Mouse (Mus musculus) limb, embryonic 12.5 days (tissue): ENCODE measurements at regions not wholly inside any gene's neighbourhood (a gene's known extent, or its start where the extent isn't known, plus 50 kb on each side); places are given as distances from the start of the nearest gene placed in this dataset.

Source experiments
- ATAC-seq: fragments of 200-750 bp; cut with Nextera tagmentation; 2 replicates; pipeline ENCODE4 v1.8.0; 2017; ENCODE audit warnings: low read depth, moderate TSS enrichment; ENCODE audit not compliant: insufficient number of reproducible peaks, insufficient read depth, low FRiP score, low TSS enrichment
- H3K27ac ChIP-seq: fragments of 300-500 bp; sonication (generic); 2 replicates; pipeline ENCODE4 v1.5.1; 2016; ENCODE audit warnings: mild to moderate bottlenecking, moderate library complexity
- H3K27me3 ChIP-seq: fragments of 300-500 bp; sonication (generic); 2 replicates; pipeline ENCODE4 v1.6.1; 2016; ENCODE audit warnings: mild to moderate bottlenecking, moderate library complexity
- H3K36me3 ChIP-seq: fragments of 300-500 bp; sonication (generic); 2 replicates; pipeline ENCODE4 v1.6.1; 2016; ENCODE audit warnings: mild to moderate bottlenecking, moderate library complexity
- H3K4me1 ChIP-seq: fragments of 300-500 bp; sonication (generic); replicated peaks from 2 replicates; pipeline ENCODE4 v1.6.1; 2016
- H3K4me2 ChIP-seq: fragments of 300-500 bp; sonication (generic); 2 replicates; pipeline ENCODE4 v1.6.1; 2016; ENCODE audit warnings: mild to moderate bottlenecking, moderate library complexity
- H3K4me3 ChIP-seq: fragments of 300-500 bp; sonication (generic); replicated peaks from 2 replicates; pipeline ENCODE4 v1.5.1; 2016; ENCODE audit warnings: mild to moderate bottlenecking
- H3K9ac ChIP-seq: fragments of 300-500 bp; sonication (generic); replicated peaks from 2 replicates; pipeline ENCODE4 v1.6.1; 2016; ENCODE audit warnings: mild to moderate bottlenecking, moderate library complexity
- H3K9me3 ChIP-seq: fragments of 300-500 bp; sonication (generic); 2 replicates; pipeline ENCODE4 v1.6.1; 2016; ENCODE audit warnings: mild to moderate bottlenecking, moderate library complexity
- WGBS: fragments of 180-500 bp; shearing (Covaris S2); methylation state at CpG from one replicate; pipeline ENCODE4 v1.1.7; 2016; 5-methylcytosine and 5-hydroxymethylcytosine counted together

- Histone ChIP-seq H3K27ac (no peak overlapping the region), H3K36me3 (no peaks in the 10 kb centered on the region), H3K9ac (no peak overlapping the region), H3K9me3 (no peaks in the 10 kb centered on the region), H3K4me3 (no peak overlapping the region), H3K4me1 (no peaks in the 10 kb centered on the region), H3K27me3 (no peaks in the 10 kb centered on the region), H3K4me2 (no peak overlapping the region)
- WGBS = 64% methylated on average over 7 of the region's 7 CpGs
- no peak for ATAC-seq
These were observed 483.7 kb upstream of the Atp11b start for GRCm38 (mm10) chr3:35269977-35270880.

- Histone ChIP-seq H3K4me2 (no peak overlapping the region), H3K4me3 (no peak overlapping the region), H3K36me3 (no peaks in the 10 kb centered on the region), H3K9ac (no peak overlapping the region), H3K27me3 (no peaks in the 10 kb centered on the region), H3K27ac (no peak overlapping the region), H3K9me3 (0 out of 2 replicates have a peak, but pooled peaks cover 4% of the 10 kb centered on the region), H3K4me1 (no peaks in the 10 kb centered on the region)
- 61% methylated on average over 5 of the region's 5 CpGs for WGBS
- no peak for ATAC-seq
These were observed 480.4 kb upstream of the Atp11b start for GRCm38 (mm10) chr3:35273546-35273945.

- no peak overlapping the region for H3K4me3 ChIP-seq
- H3K9ac ChIP-seq = no peak overlapping the region
- no peak for ATAC-seq
- H3K4me2 ChIP-seq = no peak overlapping the region
- no peaks in the 10 kb centered on the region for H3K27me3 ChIP-seq
- no peaks in the 10 kb centered on the region for H3K36me3 ChIP-seq
- H3K9me3 ChIP-seq = 0 out of 2 replicates have a peak, but pooled peaks cover under 1% of the 10 kb centered on the region
- 72% methylated on average over 5 of the region's 5 CpGs for WGBS
- H3K27ac ChIP-seq = no peak overlapping the region
- no peaks in the 10 kb centered on the region for H3K4me1 ChIP-seq
These were observed 472.9 kb upstream of the Atp11b start for GRCm38 (mm10) chr3:35280981-35281380.

- 92% methylated on average over 2 of the region's 2 CpGs for WGBS
- Histone ChIP-seq H3K36me3 (no peaks in the 10 kb centered on the region), H3K4me3 (no peak overlapping the region), H3K9ac (no peak overlapping the region), H3K9me3 (no peaks in the 10 kb centered on the region), H3K27ac (no peak overlapping the region), H3K4me1 (no peaks in the 10 kb centered on the region), H3K4me2 (no peak overlapping the region), H3K27me3 (no peaks in the 10 kb centered on the region)
- ATAC-seq = no peak
These were observed 471.8 kb upstream of the Atp11b start for GRCm38 (mm10) chr3:35282106-35282505.

GRCm38 (mm10) chr3:35294771-35295170 lies 459.1 kb upstream of the Atp11b start:
- Histone ChIP-seq H3K4me1 (no peaks in the 10 kb centered on the region), H3K36me3 (no peaks in the 10 kb centered on the region), H3K9ac (no peak overlapping the region), H3K4me2 (no peak overlapping the region), H3K4me3 (no peak overlapping the region), H3K27me3 (no peaks in the 10 kb centered on the region), H3K27ac (no peak overlapping the region), H3K9me3 (no peaks in the 10 kb centered on the region)
- 67% methylated on average over 1 of the region's 1 CpGs for whole genome bisulfite sequencing
- no peak for ATAC-seq

GRCm38 (mm10) chr3:35295746-35296145 lies 458.2 kb upstream of the Atp11b start:
- Histone ChIP-seq H3K27me3 (no peaks in the 10 kb centered on the region), H3K36me3 (no peaks in the 10 kb centered on the region), H3K9me3 (no peaks in the 10 kb centered on the region), H3K4me2 (no peak overlapping the region), H3K4me1 (no peaks in the 10 kb centered on the region), H3K4me3 (no peak overlapping the region), H3K27ac (no peak overlapping the region), H3K9ac (no peak overlapping the region)
- WGBS = 49% methylated on average over 4 of the region's 4 CpGs
- ATAC-seq = no peak

GRCm38 (mm10) chr3:35299036-35299435 lies 454.9 kb upstream of the Atp11b start:
- H3K27me3 ChIP-seq = no peaks in the 10 kb centered on the region
- H3K4me3 ChIP-seq = no peak overlapping the region
- no peak overlapping the region for H3K9ac ChIP-seq
- H3K4me1 ChIP-seq = no peaks in the 10 kb centered on the region
- no peaks in the 10 kb centered on the region for H3K36me3 ChIP-seq
- H3K4me2 ChIP-seq = no peak overlapping the region
- peaks cover 9% of the 10 kb centered on the region; the same call in 1 of the 2 replicates for H3K9me3 ChIP-seq
- H3K27ac ChIP-seq = no peak overlapping the region
- no peak for ATAC-seq

- Histone ChIP-seq H3K4me2 (no peak overlapping the region), H3K27ac (no peak overlapping the region), H3K4me3 (no peak overlapping the region), H3K9ac (no peak overlapping the region), H3K36me3 (no peaks in the 10 kb centered on the region), H3K27me3 (no peaks in the 10 kb centered on the region), H3K4me1 (no peaks in the 10 kb centered on the region), H3K9me3 (peaks cover 15% of the 10 kb centered on the region; the same call in 1 of the 2 replicates)
- WGBS = 91% methylated on average over 4 of the region's 4 CpGs
- ATAC-seq = no peak
These were observed 447.9 kb upstream of the Atp11b start for GRCm38 (mm10) chr3:35306013-35306412.

GRCm38 (mm10) chr3:35314177-35314576 lies 439.7 kb upstream of the Atp11b start:
- no peak overlapping the region for H3K27ac ChIP-seq
- WGBS = 38% methylated on average over 10 of the region's 10 CpGs
- no peak overlapping the region for H3K4me2 ChIP-seq
- no peaks in the 10 kb centered on the region; the same call in 1 of the 2 replicates for H3K27me3 ChIP-seq
- H3K9ac ChIP-seq = no peak overlapping the region
- no peak overlapping the region for H3K4me3 ChIP-seq
- H3K36me3 ChIP-seq = no peaks in the 10 kb centered on the region
- 0 out of 2 replicates have a peak, but pooled peaks cover 3% of the 10 kb centered on the region for H3K9me3 ChIP-seq
- peak; percentile 56; the same call in 1 of the 2 replicates for ATAC-seq
- peaks cover 11% of the 10 kb centered on the region for H3K4me1 ChIP-seq

GRCm38 (mm10) chr3:35315162-35315561 lies 438.7 kb upstream of the Atp11b start:
- no peaks in the 10 kb centered on the region for H3K36me3 ChIP-seq
- H3K9ac ChIP-seq = no peak overlapping the region
- WGBS = 73% methylated on average over 6 of the region's 6 CpGs
- ATAC-seq = no peak
- H3K27me3 ChIP-seq = no peaks in the 10 kb centered on the region; the same call in 1 of the 2 replicates
- H3K9me3 ChIP-seq = 0 out of 2 replicates have a peak, but pooled peaks cover 3% of the 10 kb centered on the region
- H3K27ac ChIP-seq = no peak overlapping the region
- H3K4me1 ChIP-seq = peaks cover 14% of the 10 kb centered on the region
- H3K4me2 ChIP-seq = no peak overlapping the region
- no peak overlapping the region for H3K4me3 ChIP-seq

- Histone ChIP-seq H3K9ac (no peak overlapping the region), H3K9me3 (0 out of 2 replicates have a peak, but pooled peaks cover 3% of the 10 kb centered on the region), H3K27ac (no peak overlapping the region), H3K27me3 (no peaks in the 10 kb centered on the region; the same call in 1 of the 2 replicates), H3K4me1 (peaks cover 29% of the 10 kb centered on the region), H3K36me3 (no peaks in the 10 kb centered on the region), H3K4me3 (no peak overlapping the region), H3K4me2 (peak overlapping the region; percentile 8; the same call in 1 of the 2 replicates)
- 45% methylated on average over 13 of the region's 13 CpGs for WGBS
- ATAC-seq = no peak
These were observed 435.6 kb upstream of the Atp11b start for GRCm38 (mm10) chr3:35318348-35318747.
